Mouse (Mus musculus): Measurements from ENCODE around the gene Baz1b. TPM values are rescaled to one million over a fixed set of nuclear protein-coding genes. Genes with fewer than 3 reads are reported as not detected.
A peak's percentile ranks its signal among the peaks of the same experiment; 100 is the strongest.

The Baz1b gene
- polyA plus RNA-seq, 1 experiment from 2014 or later = 30.5 TPM

GRCm38 (mm10) chr5:135263866-135264503 lies 76.9 kb downstream of the Baz1b start:
- H3K9ac ChIP-seq = 0 out of 2 replicates have a peak overlapping the region, but pooled peaks have one; percentile 10

GRCm38 (mm10) chr5:135264548-135264947 lies 77.5 kb downstream of the Baz1b start:
- Histone ChIP-seq H3K4me2 (no peak overlapping the region), H3K27ac (peak overlapping the region; percentile 51; the same call in 1 of the 2 replicates), H3K36me3 (replicated peaks) (no peaks in the 10 kb centered on the region), H3K27me3 (replicated peaks) (no peaks in the 10 kb centered on the region), H3K9me3 (no peaks in the 10 kb centered on the region), H3K4me1 (no peaks in the 10 kb centered on the region), H3K9ac (no peak overlapping the region), H3K4me3 (no peak overlapping the region)
- 58% methylated on average over 9 of the region's 9 CpGs for WGBS
- no peak; the same call in 1 of the 2 replicates for ATAC-seq (replicated peaks)

More at GRCm38 (mm10) chr5:135263866-135264503, 76.9 kb downstream of the Baz1b start:
- H3K4me3 ChIP-seq = no peak overlapping the region
- H3K36me3 ChIP-seq (replicated peaks) = no peaks in the 10 kb centered on the region
- no peaks in the 10 kb centered on the region for H3K4me1 ChIP-seq
- ATAC-seq (replicated peaks) = peak; percentile 81
- H3K4me2 ChIP-seq = 0 out of 2 replicates have a peak overlapping the region, but pooled peaks have one; percentile 7
- no peaks in the 10 kb centered on the region for H3K27me3 ChIP-seq (replicated peaks)
- WGBS = 16% methylated on average over 17 of the region's 17 CpGs
- H3K27ac ChIP-seq = peak overlapping the region; percentile 51; the same call in 1 of the 2 replicates
- H3K9me3 ChIP-seq = no peaks in the 10 kb centered on the region

- H3K4me1 ChIP-seq = peaks cover 10% of the 10 kb centered on the region
- ATAC-seq (replicated peaks) = no peak
- WGBS = 83% methylated on average over 8 of the region's 8 CpGs
- H3K4me3 ChIP-seq = no peak overlapping the region
- H3K9me3 ChIP-seq = no peaks in the 10 kb centered on the region
- no peak overlapping the region for H3K4me2 ChIP-seq
- no peak overlapping the region for H3K27ac ChIP-seq
- no peak overlapping the region for H3K9ac ChIP-seq
- H3K27me3 ChIP-seq (replicated peaks) = no peaks in the 10 kb centered on the region
- no peaks in the 10 kb centered on the region for H3K36me3 ChIP-seq (replicated peaks)
Observed at GRCm38 (mm10) chr5:135269451-135269850, 82.4 kb downstream of the Baz1b start.

- H3K9me3 ChIP-seq = no peaks in the 10 kb centered on the region
- no peak overlapping the region for H3K4me2 ChIP-seq
- H3K27ac ChIP-seq = no peak overlapping the region
- no peaks in the 10 kb centered on the region for H3K27me3 ChIP-seq (replicated peaks)
- H3K4me3 ChIP-seq = no peak overlapping the region
- no peaks in the 10 kb centered on the region for H3K36me3 ChIP-seq (replicated peaks)
- no peak for ATAC-seq (replicated peaks)
- H3K9ac ChIP-seq = no peak overlapping the region
- WGBS = 89% methylated on average over 4 of the region's 4 CpGs
- peaks cover 15% of the 10 kb centered on the region for H3K4me1 ChIP-seq
Observed at GRCm38 (mm10) chr5:135270361-135270760, 83.3 kb downstream of the Baz1b start.

- H3K4me1 ChIP-seq = peaks cover 19% of the 10 kb centered on the region
- no peak overlapping the region for H3K4me3 ChIP-seq
- no peak overlapping the region for H3K4me2 ChIP-seq
- H3K36me3 ChIP-seq (replicated peaks) = no peaks in the 10 kb centered on the region
- 0 out of 2 replicates have a peak, but pooled peaks cover 3% of the 10 kb centered on the region for H3K27me3 ChIP-seq (replicated peaks)
- no peaks in the 10 kb centered on the region for H3K9me3 ChIP-seq
- ATAC-seq (replicated peaks) = peak; percentile 67
- H3K27ac ChIP-seq = peak overlapping the region; percentile 36; the same call in 1 of the 2 replicates
- WGBS = 39% methylated on average over 12 of the region's 12 CpGs
- no peak overlapping the region for H3K9ac ChIP-seq
Observed at GRCm38 (mm10) chr5:135271563-135272165, 84.6 kb downstream of the Baz1b start.

- no peak overlapping the region for H3K4me3 ChIP-seq
- ATAC-seq (replicated peaks) = 0 out of 2 replicates have a peak, but pooled peaks have one; percentile 30
- H3K27me3 ChIP-seq (replicated peaks) = 0 out of 2 replicates have a peak, but pooled peaks cover 3% of the 10 kb centered on the region
- no peaks in the 10 kb centered on the region for H3K9me3 ChIP-seq
- 13% methylated on average over 15 of the region's 15 CpGs for WGBS
- peak overlapping the region; percentile 31; the same call in 1 of the 2 replicates for H3K4me2 ChIP-seq
- H3K4me1 ChIP-seq = peaks cover 21% of the 10 kb centered on the region
- peak overlapping the region; percentile 53 for H3K27ac ChIP-seq
- H3K36me3 ChIP-seq (replicated peaks) = no peaks in the 10 kb centered on the region
- no peak overlapping the region for H3K9ac ChIP-seq
Observed at GRCm38 (mm10) chr5:135274663-135275396, 87.8 kb downstream of the Baz1b start.

GRCm38 (mm10) chr5:135276597-135276996 lies 89.5 kb downstream of the Baz1b start:
- no peaks in the 10 kb centered on the region for H3K36me3 ChIP-seq (replicated peaks)
- no peak for ATAC-seq (replicated peaks)
- no peak overlapping the region for H3K27ac ChIP-seq
- peaks cover 21% of the 10 kb centered on the region for H3K4me1 ChIP-seq
- peak overlapping the region; percentile 28 for H3K4me2 ChIP-seq
- H3K9ac ChIP-seq = no peak overlapping the region
- WGBS = 6% methylated on average over 36 of the region's 36 CpGs
- H3K4me3 ChIP-seq = no peak overlapping the region; the same call in 1 of the 2 replicates
- H3K9me3 ChIP-seq = no peaks in the 10 kb centered on the region
- 0 out of 2 replicates have a peak, but pooled peaks cover 3% of the 10 kb centered on the region for H3K27me3 ChIP-seq (replicated peaks)

- Histone ChIP-seq H3K4me3 (no peak overlapping the region), H3K9ac (no peak overlapping the region), H3K27me3 (replicated peaks) (0 out of 2 replicates have a peak, but pooled peaks cover 3% of the 10 kb centered on the region), H3K36me3 (replicated peaks) (no peaks in the 10 kb centered on the region), H3K9me3 (no peaks in the 10 kb centered on the region), H3K4me1 (peaks cover 6% of the 10 kb centered on the region; the same call in 1 of the 2 replicates), H3K4me2 (no peak overlapping the region), H3K27ac (no peak overlapping the region)
- WGBS = 81% methylated on average over 9 of the region's 9 CpGs
- ATAC-seq (replicated peaks) = no peak
Observed at GRCm38 (mm10) chr5:135280226-135280625, 93.2 kb downstream of the Baz1b start.

- no peaks in the 10 kb centered on the region for H3K4me1 ChIP-seq
- H3K4me3 ChIP-seq = no peak overlapping the region
- H3K27me3 ChIP-seq (replicated peaks) = no peaks in the 10 kb centered on the region
- ATAC-seq (replicated peaks) = no peak
- no peaks in the 10 kb centered on the region for H3K9me3 ChIP-seq
- no peak overlapping the region for H3K27ac ChIP-seq
- no peak overlapping the region for H3K4me2 ChIP-seq
- 50% methylated on average over 3 of the region's 3 CpGs for WGBS
- no peaks in the 10 kb centered on the region for H3K36me3 ChIP-seq (replicated peaks)
- no peak overlapping the region for H3K9ac ChIP-seq
Observed at GRCm38 (mm10) chr5:135285211-135285610, 98.1 kb downstream of the Baz1b start.

- Histone ChIP-seq H3K27ac (no peak overlapping the region), H3K9ac (no peak overlapping the region), H3K4me1 (no peaks in the 10 kb centered on the region), H3K9me3 (no peaks in the 10 kb centered on the region), H3K27me3 (replicated peaks) (no peaks in the 10 kb centered on the region), H3K4me2 (no peak overlapping the region), H3K36me3 (replicated peaks) (no peaks in the 10 kb centered on the region), H3K4me3 (no peak overlapping the region)
- peak; percentile 54 for ATAC-seq (replicated peaks)
- 0% methylated on average over 6 of the region's 6 CpGs for WGBS
Observed at GRCm38 (mm10) chr5:135286185-135286584, 99.1 kb downstream of the Baz1b start.

GRCm38 (mm10) chr5:135286926-135287325 lies 99.9 kb downstream of the Baz1b start:
- ATAC-seq (replicated peaks) = no peak
- 82% methylated on average over 5 of the region's 5 CpGs for WGBS

GRCm38 (mm10) chr5:135290703-135291102 lies 103.6 kb downstream of the Baz1b start:
- H3K4me1 ChIP-seq = no peaks in the 10 kb centered on the region
- no peaks in the 10 kb centered on the region for H3K9me3 ChIP-seq
- no peak overlapping the region for H3K4me2 ChIP-seq
- no peaks in the 10 kb centered on the region for H3K27me3 ChIP-seq (replicated peaks)
- no peak for ATAC-seq (replicated peaks)
- no peaks in the 10 kb centered on the region for H3K36me3 ChIP-seq (replicated peaks)
- no peak overlapping the region for H3K27ac ChIP-seq
- H3K9ac ChIP-seq = no peak overlapping the region
- WGBS = 85% methylated on average over 6 of the region's 6 CpGs
- no peak overlapping the region for H3K4me3 ChIP-seq

More at GRCm38 (mm10) chr5:135286926-135287325, 99.9 kb downstream of the Baz1b start:
- no peak overlapping the region for H3K4me2 ChIP-seq
- no peaks in the 10 kb centered on the region for H3K9me3 ChIP-seq
- H3K36me3 ChIP-seq (replicated peaks) = no peaks in the 10 kb centered on the region
- H3K9ac ChIP-seq = no peak overlapping the region
- H3K4me1 ChIP-seq = no peaks in the 10 kb centered on the region
- H3K4me3 ChIP-seq = no peak overlapping the region
- no peak overlapping the region for H3K27ac ChIP-seq
- H3K27me3 ChIP-seq (replicated peaks) = no peaks in the 10 kb centered on the region
